Mouse (Mus musculus) heart, adult 2 months (tissue): ENCODE results near the gene Spats1. TPM values are rescaled to one million over a fixed set of nuclear protein-coding genes. Genes with fewer than 3 reads are reported as not detected.
"Not testable (repeated sequence)": the region's sequence is repeated elsewhere in the genome, so short reads cannot be mapped to it uniquely, and the experiment has no call there.

Source experiments
- DNase-seq, 2 experiments: peaks; one replicate each; pipeline ENCODE4 v3.0.0; 2021
- H3K27ac ChIP-seq: fragments of 200-600 bp; 2 replicates; pipeline ENCODE4 v1.8.1; 2022
- H3K27me3 ChIP-seq: fragments of 200-500 bp; 2 replicates; pipeline ENCODE4 v1.6.1; 2012; ENCODE audit warnings: mild to moderate bottlenecking, low read length, inconsistent platforms, mixed read lengths; ENCODE audit not compliant: control insufficient read depth, insufficient read depth
- H3K36me3 ChIP-seq: fragments of 200-500 bp; 2 replicates; pipeline ENCODE4 v1.6.1; 2012; ENCODE audit warnings: low read length, inconsistent platforms; ENCODE audit not compliant: control insufficient read depth, insufficient read depth
- H3K4me1 ChIP-seq: fragments of 200-500 bp; 2 replicates; pipeline ENCODE4 v1.6.1; 2011; ENCODE audit warnings: low read length; ENCODE audit not compliant: control insufficient read depth, insufficient read depth
- H3K4me3 ChIP-seq: fragments of 200-600 bp; 2 replicates; pipeline ENCODE4 v1.8.1; 2022
- H3K79me2 ChIP-seq: fragments of 200-500 bp; replicated peaks from 2 replicates; pipeline ENCODE4 v1.6.1; 2012; ENCODE audit warnings: mild to moderate bottlenecking, inconsistent platforms, low read length, moderate library complexity, mixed read lengths; ENCODE audit not compliant: control insufficient read depth, insufficient read depth
- H3K9ac ChIP-seq: fragments of 200-500 bp; 2 replicates; pipeline ENCODE4 v1.6.1; 2012; ENCODE audit warnings: low read depth, mild to moderate bottlenecking, control low read depth, inconsistent platforms, low read length, mixed read lengths
- CTCF ChIP-seq: fragments of 200-600 bp; IDR thresholded peaks from 2 replicates; pipeline ENCODE4 v1.8.1; 2022; ENCODE audit warnings: antibody characterized with exemption, mild to moderate bottlenecking, moderate library complexity
- EP300 ChIP-seq: fragments of 200-500 bp; IDR thresholded peaks from 2 replicates; pipeline ENCODE4 v1.6.1; 2011; ENCODE audit warnings: low read depth, low read length, control low read depth; ENCODE audit not compliant: insufficient read depth
- POLR2A ChIP-seq: fragments of 200-500 bp; IDR thresholded peaks from 2 replicates; pipeline ENCODE4 v1.6.1; 2011; ENCODE audit warnings: mild to moderate bottlenecking, low read depth, low read length, control low read depth; ENCODE audit not compliant: insufficient read depth
- WGBS: fragments of 180-500 bp; shearing (Covaris S2); methylation state at CpG from one replicate; pipeline ENCODE4 v1.1.7; 2018; 5-methylcytosine and 5-hydroxymethylcytosine counted together
- intact Hi-C: fragments of 180-260 bp; cut with DNase I; formaldehyde crosslinking; loops from one replicate; pipeline ENCODE4 v1.15.1; 2025
- polyA plus RNA-seq: library from polyadenylated mRNA; depleted of rRNA; stranded (reverse); fragments of >200 nt; gene quantifications from 2 replicates; pipeline ENCODE4 v1.2.3, GENCODE M21; 2012
- total RNA-seq, 2 experiments: library from RNA; stranded (reverse); gene quantifications; 2 replicates each; pipeline ENCODE4 v1.2.3; 2021

Gene Spats1
- total and polyA plus RNA-seq, 3 experiments, result 0.16 TPM; not detected in 2

DNA sequence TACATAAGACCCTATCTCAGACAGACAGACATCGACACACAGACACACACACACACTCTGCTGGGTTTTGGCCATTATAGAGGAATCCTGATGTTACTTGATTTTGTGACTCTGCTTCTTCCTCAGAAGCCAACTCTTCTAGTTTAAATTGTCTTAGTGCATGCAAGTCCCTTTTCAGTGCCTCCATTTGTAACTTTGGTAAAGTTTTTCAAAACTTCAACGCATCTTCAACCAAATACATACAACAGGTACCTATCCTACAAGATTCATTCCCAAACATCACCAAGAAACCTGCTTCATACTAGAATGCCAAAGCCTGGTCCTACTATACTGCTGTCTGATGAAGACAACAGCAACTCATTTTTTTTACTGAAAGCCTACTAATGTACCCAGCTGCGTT lies 43.2 kb downstream of the Spats1 start:
- intact Hi-C loops, result no loop called here
- Histone ChIP-seq H3K79me2 (peaks cover 2% of the 10 kb centered on the region; the same call in 1 of the 2 replicates), H3K4me3 (peak overlapping the region; percentile 68), H3K27me3 (no peaks in the 10 kb centered on the region), H3K27ac (no peak overlapping the region), H3K4me1 (peaks cover 3% of the 10 kb centered on the region), H3K9ac (peak overlapping the region; percentile 25; the same call in 1 of the 2 replicates), H3K36me3 (peaks cover 6% of the 10 kb centered on the region)
- TF ChIP-seq POLR2A (no peak), EP300 (no peak), CTCF (no peak)
- DNase-seq, result no peak
- WGBS, result 62% methylated on average over 3 of the region's 3 CpGs

GRCm38 (mm10) chr17:45417387-45417786 lies 57.8 kb downstream of the Spats1 start:
- Histone ChIP-seq H3K27me3 (no peaks in the 10 kb centered on the region), H3K9ac (no peak overlapping the region), H3K4me1 (no peaks in the 10 kb centered on the region; the same call in 1 of the 2 replicates), H3K27ac (no peak overlapping the region), H3K4me3 (no peak overlapping the region), H3K36me3 (peaks cover 9% of the 10 kb centered on the region), H3K79me2 (no peaks in the 10 kb centered on the region)
- intact Hi-C loops, result no loop called here
- no peak for TF ChIP-seq POLR2A
- no peak for TF ChIP-seq EP300
- no peak for TF ChIP-seq CTCF
- no peak for DNase-seq
- WGBS, result 73% methylated on average over 2 of the region's 2 CpGs

- intact Hi-C loops, H3K27me3 ChIP-seq, H3K27ac ChIP-seq, DNase-seq, H3K9ac ChIP-seq, H3K79me2 ChIP-seq, H3K4me1 ChIP-seq, H3K4me3 ChIP-seq: not testable (repeated sequence)
- peaks cover 19% of the 10 kb centered on the region for H3K36me3 ChIP-seq
- 89% methylated on average over 2 of the region's 2 CpGs for WGBS
Measured at GRCm38 (mm10) chr17:45411617-45412016, 63.6 kb downstream of the Spats1 start.

DNA sequence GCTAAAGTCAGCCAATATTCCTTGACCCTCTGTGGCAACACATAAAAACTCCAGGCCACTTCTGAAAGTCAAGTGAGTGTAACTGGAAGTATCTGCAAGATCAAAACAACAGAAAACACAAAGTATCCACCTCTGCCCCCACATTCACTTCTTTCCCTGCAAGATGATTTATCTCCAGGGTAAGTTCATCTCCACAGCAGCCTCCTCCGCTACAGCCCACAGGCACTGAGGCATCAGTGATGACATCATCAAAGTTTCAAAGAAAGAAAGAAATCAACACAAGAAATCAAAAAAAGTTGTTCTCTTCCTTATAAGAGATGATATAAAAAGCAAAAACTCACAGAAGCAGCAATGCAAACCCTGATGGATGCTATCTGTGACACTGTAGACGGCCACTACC lies 66.5 kb downstream of the Spats1 start:
- peaks cover 16% of the 10 kb centered on the region for H3K36me3 ChIP-seq

GRCm38 (mm10) chr17:45406281-45406680 lies 68.9 kb downstream of the Spats1 start:
- no peak for TF ChIP-seq POLR2A
- TF ChIP-seq EP300, result no peak
- peak; percentile 42 for TF ChIP-seq CTCF
- Histone ChIP-seq H3K9ac (no peak overlapping the region), H3K79me2 (peaks cover 1% of the 10 kb centered on the region), H3K36me3 (peaks cover 14% of the 10 kb centered on the region), H3K27me3 (no peaks in the 10 kb centered on the region), H3K4me3 (no peak overlapping the region), H3K4me1 (no peaks in the 10 kb centered on the region), H3K27ac (no peak overlapping the region)
- intact Hi-C loops, result loop anchor here (10.0 kb wide), 1 partner anchor 1141 kb away; no protein-coding TSS in a partner anchor
- DNase-seq, result no peak
- WGBS, result 96% methylated on average over 10 of the region's 10 CpGs

More for the DNA sequence above, 66.5 kb downstream of the Spats1 start:
- intact Hi-C loops, result loop anchor here (10.0 kb wide), 1 partner anchor 1144 kb away; no protein-coding TSS in a partner anchor
- Histone ChIP-seq H3K9ac (no peak overlapping the region), H3K27ac (no peak overlapping the region), H3K27me3 (no peaks in the 10 kb centered on the region), H3K79me2 (no peaks in the 10 kb centered on the region), H3K4me1 (no peaks in the 10 kb centered on the region), H3K4me3 (no peak overlapping the region)
- TF ChIP-seq EP300, result no peak
- TF ChIP-seq POLR2A, result no peak
- TF ChIP-seq CTCF, result no peak
- no peak for DNase-seq
- 97% methylated on average over 2 of the region's 2 CpGs for WGBS

DNA sequence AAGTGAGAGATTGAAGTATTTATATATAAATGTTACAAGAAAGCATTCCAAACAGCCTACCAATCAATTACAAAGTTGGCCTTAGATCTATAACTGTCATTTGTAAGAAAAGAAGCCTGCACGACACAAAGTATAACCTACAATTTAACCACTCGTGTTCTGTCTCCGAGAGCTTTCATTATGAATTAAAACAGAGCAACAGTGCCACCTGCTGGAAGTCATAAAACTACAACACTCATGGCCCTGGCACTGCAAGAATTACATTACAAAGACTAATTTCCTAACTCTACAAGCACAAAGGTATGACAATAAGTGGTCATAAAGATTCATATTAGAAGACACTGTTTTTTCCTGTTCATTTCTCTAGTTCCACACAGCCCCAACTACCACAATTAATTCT lies 72.0 kb downstream of the Spats1 start:
- H3K27me3 ChIP-seq, result no peaks in the 10 kb centered on the region
- DNase-seq, result no peak
- H3K36me3 ChIP-seq, result peaks cover 11% of the 10 kb centered on the region
- intact Hi-C loops, result loop anchor here (10.0 kb wide), 1 partner anchor 1138 kb away; no protein-coding TSS in a partner anchor
- no peak for TF ChIP-seq EP300
- peak; percentile 88 for TF ChIP-seq CTCF
- no peak overlapping the region for H3K4me3 ChIP-seq
- no peak overlapping the region for H3K9ac ChIP-seq
- no peak overlapping the region for H3K27ac ChIP-seq
- H3K4me1 ChIP-seq, result peaks cover 2% of the 10 kb centered on the region
- 16% methylated on average over 3 of the region's 3 CpGs for WGBS
- H3K79me2 ChIP-seq, result peaks cover 1% of the 10 kb centered on the region
